Mouse (Mus musculus) brain, embryonic 14.5 days (tissue): ENCODE results near the gene Klhdc8a.

Experiments
- CTCF ChIP-seq: fragments of 200-500 bp; IDR thresholded peaks from 2 replicates; pipeline ENCODE4 v1.5.1; 2012; ENCODE audit warnings: inconsistent platforms, mild to moderate bottlenecking, moderate library complexity, borderline replicate concordance; ENCODE audit not compliant: insufficient read depth, insufficient read length; ENCODE audit errors: extremely low read depth
- POLR2A ChIP-seq: fragments of 200-500 bp; IDR thresholded peaks from 2 replicates; pipeline ENCODE4 v1.6.1; 2012; ENCODE audit warnings: mild to moderate bottlenecking, inconsistent platforms, borderline replicate concordance; ENCODE audit not compliant: poor library complexity, insufficient read depth, insufficient read length, severe bottlenecking; ENCODE audit errors: extremely low read depth

- TF ChIP-seq CTCF (no peak), POLR2A (no peak)
Observed at GRCm38 (mm10) chr1:132266791-132267557, 31.5 kb upstream of the Klhdc8a start.
